In the genomic region with DNA sequence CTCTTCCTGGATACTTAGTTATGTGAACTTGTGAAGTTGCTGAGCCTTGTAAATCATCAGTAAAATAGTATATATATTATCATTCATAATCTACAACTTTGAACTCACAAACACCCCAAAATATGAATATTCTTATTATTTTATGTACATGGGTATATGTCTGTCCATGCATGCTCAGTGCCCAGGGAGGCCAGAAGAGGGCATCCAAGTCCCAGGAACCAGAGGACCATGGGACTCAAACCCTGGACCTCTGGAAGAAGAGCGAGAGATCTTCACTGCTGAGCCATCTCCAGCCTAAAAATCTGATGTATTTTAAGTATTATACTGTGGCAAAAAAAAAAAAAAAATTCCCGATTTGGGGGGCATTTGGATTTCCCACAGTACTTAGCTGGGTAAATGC, we compare ENCODE assay signal across 1 mouse cellular context.
TF ChIP-seq lines count a peak whose summit lies in the region.

No protein-coding gene starts in this region.

TF ChIP-seq in MEL, 35 proteins besides CTCF, POLR2A, EP300 and RAD21 (continued from another document):
- TF ChIP-seq SMC3 (IDR thresholded peaks at IDR 0.05; ENCODE audit: low read depth, low read length), result peak; percentile 26; the same call in 1 of the 2 replicates
